Mouse (Mus musculus): ENCODE results near the gene Rnf187.

DNA sequence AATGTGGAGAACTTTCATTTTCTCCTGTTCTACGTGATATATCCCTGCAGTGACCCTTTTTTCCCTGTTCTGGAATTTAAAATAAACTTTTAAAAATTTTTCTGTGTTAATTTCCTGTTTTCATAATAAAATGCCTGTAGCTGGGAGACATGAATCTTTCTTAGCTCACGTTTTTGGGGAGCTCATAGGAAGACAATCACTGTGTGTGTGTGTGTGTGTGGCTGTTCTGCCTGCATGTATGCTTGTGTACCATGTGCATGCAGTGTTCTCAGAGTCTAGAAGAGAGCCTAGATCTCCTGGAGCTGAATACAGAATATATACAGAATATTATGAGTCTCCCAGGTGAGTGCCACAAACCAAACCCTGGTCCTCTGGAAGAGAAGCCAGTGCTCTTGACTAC lies 11.7 kb downstream of the Rnf187 start:
- TF ChIP-seq POLR2A (IDR thresholded peaks at IDR 0.05; ENCODE audit: low read depth, low read length) (no peak), CTCF (IDR thresholded peaks at IDR 0.05; ENCODE audit: extremely low read depth, insufficient read length, insufficient replicate concordance, low read depth, low read length) (no peak)

Data from small intestine, adult 2 months (tissue).